Mouse (Mus musculus) embryonic facial prominence, embryonic 11.5 days (tissue): Measurements from ENCODE around the gene Dand5. TPM values are rescaled to one million over a fixed set of nuclear protein-coding genes. Genes with fewer than 3 reads are reported as not detected.

Source experiments
- ATAC-seq: fragments of 200-750 bp; cut with Nextera tagmentation; replicated peaks from 2 replicates; pipeline ENCODE4 v1.8.0; 2017; ENCODE audit warnings: low read depth; ENCODE audit not compliant: insufficient number of reproducible peaks, low FRiP score, low TSS enrichment
- DNase-seq: peaks from one replicate; pipeline ENCODE4 v3.0.0-alpha.2; 2015; ENCODE audit warnings: low spot score
- H3K27ac ChIP-seq: fragments of 300-500 bp; sonication (generic); replicated peaks from 2 replicates; pipeline ENCODE4 v1.5.1; 2014; ENCODE audit warnings: mild to moderate bottlenecking, low read depth, low read length, control low read depth
- H3K27me3 ChIP-seq: fragments of 300-500 bp; sonication (generic); 2 replicates; pipeline ENCODE4 v1.6.1; 2014; ENCODE audit warnings: mild to moderate bottlenecking, low read length, moderate library complexity, mixed read lengths; ENCODE audit not compliant: control insufficient read depth, insufficient read depth
- H3K36me3 ChIP-seq: fragments of 300-500 bp; sonication (generic); replicated peaks from 2 replicates; pipeline ENCODE4 v1.6.1; 2014; ENCODE audit warnings: low read depth, mild to moderate bottlenecking, low read length, moderate library complexity, mixed read lengths; ENCODE audit not compliant: control insufficient read depth, insufficient read depth
- H3K4me1 ChIP-seq: fragments of 300-500 bp; sonication (generic); 2 replicates; pipeline ENCODE4 v1.6.1; 2014; ENCODE audit warnings: low read length, mixed read lengths; ENCODE audit not compliant: control insufficient read depth, insufficient read depth
- H3K4me2 ChIP-seq: fragments of 300-500 bp; sonication (generic); 2 replicates; pipeline ENCODE4 v1.6.1; 2014; ENCODE audit warnings: low read depth, mild to moderate bottlenecking, control low read depth, low read length, moderate library complexity
- H3K4me3 ChIP-seq: fragments of 300-500 bp; sonication (generic); 2 replicates; pipeline ENCODE4 v1.5.1; 2014; ENCODE audit warnings: low read depth, low read length, control low read depth
- H3K9ac ChIP-seq: fragments of 300-500 bp; sonication (generic); replicated peaks from 2 replicates; pipeline ENCODE4 v1.6.1; 2014; ENCODE audit warnings: mild to moderate bottlenecking, control low read depth, low read length
- H3K9me3 ChIP-seq: fragments of 300-500 bp; sonication (generic); replicated peaks from 2 replicates; pipeline ENCODE4 v1.6.1; 2016; ENCODE audit warnings: mild to moderate bottlenecking, low read length, inconsistent platforms, mixed read lengths; ENCODE audit not compliant: control insufficient read depth
- WGBS: fragments of 180-500 bp; shearing (Covaris S2); extraction: QIAGEN DNeasy Blood & Tissue Kit; methylation state at CpG from one replicate; pipeline ENCODE4 v1.1.7; 2014; 5-methylcytosine and 5-hydroxymethylcytosine counted together
- polyA plus RNA-seq: library from polyadenylated mRNA; unstranded; fragments of >200 nt; fragmentation: Nextera tagmentation; extraction: Ambion mirVana; gene quantifications from 2 replicates; pipeline ENCODE4 v1.2.1, GENCODE M21; 2014

The Dand5 gene
- polyA plus RNA-seq, 1 experiment from 2014 or later: 3.6 TPM

DNA sequence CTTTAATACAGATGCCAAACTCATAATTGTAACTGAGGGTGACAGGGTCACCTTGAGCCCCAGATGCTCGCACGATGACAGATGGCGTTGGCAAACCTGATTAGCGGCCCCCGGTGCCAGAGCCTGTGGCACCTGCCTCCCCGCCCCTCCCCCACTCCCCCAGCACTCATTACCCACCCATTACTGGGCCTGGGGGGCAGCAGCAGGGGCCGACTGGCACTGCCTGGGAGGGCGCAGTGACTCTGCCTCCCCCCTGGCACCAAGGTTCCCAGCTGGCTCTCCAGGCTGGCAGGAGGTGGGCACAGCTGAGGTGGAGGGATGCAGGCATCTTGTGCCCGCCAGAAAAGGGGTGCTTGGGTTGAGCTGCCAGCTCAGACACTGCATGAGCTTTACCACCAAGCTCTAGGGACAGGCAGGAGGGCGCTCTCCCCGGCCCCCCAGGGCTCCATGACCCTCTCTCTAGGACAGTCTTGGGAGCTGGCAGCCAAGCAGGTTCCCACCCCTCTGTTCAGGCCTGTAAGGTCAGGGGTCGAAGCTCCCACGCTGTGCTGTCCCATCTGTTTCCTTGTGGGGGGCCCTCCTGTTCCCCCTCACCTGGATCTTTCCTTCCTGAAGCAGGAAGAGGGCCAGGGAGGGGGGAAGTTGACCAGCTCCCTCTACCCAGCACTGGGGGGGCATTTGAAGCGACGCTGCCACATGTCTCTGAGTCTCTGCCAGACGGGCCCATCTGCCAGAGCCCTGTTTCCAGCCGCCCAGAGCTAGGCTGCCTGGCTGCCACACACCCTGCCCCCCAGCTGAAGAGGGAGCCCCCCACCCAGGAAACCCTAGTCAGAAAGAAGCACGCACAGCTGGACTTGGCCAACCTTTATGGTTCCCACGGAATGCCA, 7.8 kb downstream of the Dand5 start:
- H3K36me3 ChIP-seq: no peaks in the 10 kb centered on the region
- H3K4me3 ChIP-seq: no peak overlapping the region
- 49% methylated on average over 19 of the region's 19 CpGs for WGBS
- no peak overlapping the region for H3K27ac ChIP-seq
- no peak for ATAC-seq
- H3K4me1 ChIP-seq: no peaks in the 10 kb centered on the region
- no peaks in the 10 kb centered on the region for H3K9me3 ChIP-seq
- no peak overlapping the region; the same call in 1 of the 2 replicates for H3K9ac ChIP-seq
- no peak for DNase-seq
- H3K27me3 ChIP-seq: peaks cover 25% of the 10 kb centered on the region
- no peak overlapping the region for H3K4me2 ChIP-seq

DNA sequence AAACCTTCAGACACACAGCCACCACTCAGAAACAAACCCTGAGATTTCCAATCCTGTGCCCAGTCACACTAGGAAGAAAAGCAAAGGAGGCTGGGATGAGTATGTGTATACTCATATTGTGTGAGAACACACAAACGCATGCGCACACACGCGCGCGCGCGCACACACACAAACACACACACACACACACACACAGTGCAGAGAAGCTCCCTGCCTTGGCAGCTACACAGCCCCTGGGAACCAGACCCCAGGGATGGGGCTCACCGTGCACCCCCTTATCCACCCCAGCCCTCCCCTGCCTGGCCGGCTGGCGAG, 8.4 kb downstream of the Dand5 start:
- Histone ChIP-seq H3K4me3 (no peak overlapping the region), H3K36me3 (no peaks in the 10 kb centered on the region), H3K27ac (no peak overlapping the region), H3K9me3 (no peaks in the 10 kb centered on the region), H3K4me2 (no peak overlapping the region), H3K27me3 (peaks cover 26% of the 10 kb centered on the region), H3K9ac (no peak overlapping the region; the same call in 1 of the 2 replicates), H3K4me1 (no peaks in the 10 kb centered on the region)
- WGBS: 90% methylated on average over 11 of the region's 11 CpGs
- no peak for ATAC-seq
- DNase-seq: no peak

DNA sequence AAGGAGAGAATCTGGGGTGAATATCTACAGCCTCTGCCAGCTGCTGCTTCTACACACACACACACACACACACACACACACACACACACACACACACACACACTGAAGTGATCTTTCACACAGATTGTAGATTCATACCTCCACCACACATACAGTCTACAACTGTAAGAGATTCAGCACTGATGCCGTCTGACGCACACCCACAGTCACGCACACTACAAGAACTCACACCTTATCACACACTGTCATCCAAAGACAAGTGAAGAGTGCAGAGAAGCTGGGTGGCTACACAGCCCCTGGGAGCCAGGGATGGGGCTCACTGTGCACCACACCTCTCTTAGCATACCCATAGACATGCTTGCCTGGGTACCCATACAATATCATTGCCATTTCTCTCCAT, 8.8 kb downstream of the Dand5 start:
- Histone ChIP-seq H3K27ac (no peak overlapping the region), H3K27me3 (peaks cover 28% of the 10 kb centered on the region), H3K4me3 (no peak overlapping the region), H3K9me3 (no peaks in the 10 kb centered on the region), H3K4me2 (no peak overlapping the region), H3K4me1 (no peaks in the 10 kb centered on the region), H3K36me3 (no peaks in the 10 kb centered on the region), H3K9ac (no peak overlapping the region)
- no peak for ATAC-seq
- WGBS: 93% methylated on average over 3 of the region's 3 CpGs
- no peak for DNase-seq

GRCm38 (mm10) chr8:84813059-84813458, 9.6 kb downstream of the Dand5 start:
- Histone ChIP-seq H3K27ac (no peak overlapping the region), H3K4me3 (no peak overlapping the region), H3K4me1 (no peaks in the 10 kb centered on the region), H3K36me3 (no peaks in the 10 kb centered on the region), H3K27me3 (peaks cover 34% of the 10 kb centered on the region), H3K9me3 (no peaks in the 10 kb centered on the region), H3K9ac (no peak overlapping the region), H3K4me2 (no peak overlapping the region)
- no peak for ATAC-seq
- WGBS: 2% methylated on average over 5 of the region's 5 CpGs
- DNase-seq: peak; percentile 88

GRCm38 (mm10) chr8:84811303-84811702, 11.3 kb downstream of the Dand5 start:
- Histone ChIP-seq H3K9me3 (no peaks in the 10 kb centered on the region), H3K27ac (no peak overlapping the region), H3K27me3 (peaks cover 34% of the 10 kb centered on the region), H3K4me2 (peak overlapping the region; percentile 68), H3K4me3 (peak overlapping the region; percentile 22; the same call in 1 of the 2 replicates), H3K4me1 (no peaks in the 10 kb centered on the region), H3K36me3 (no peaks in the 10 kb centered on the region), H3K9ac (peak overlapping the region; percentile 46; the same call in 1 of the 2 replicates)
- no peak for DNase-seq
- 18% methylated on average over 10 of the region's 10 CpGs for WGBS
- ATAC-seq: no peak

DNA sequence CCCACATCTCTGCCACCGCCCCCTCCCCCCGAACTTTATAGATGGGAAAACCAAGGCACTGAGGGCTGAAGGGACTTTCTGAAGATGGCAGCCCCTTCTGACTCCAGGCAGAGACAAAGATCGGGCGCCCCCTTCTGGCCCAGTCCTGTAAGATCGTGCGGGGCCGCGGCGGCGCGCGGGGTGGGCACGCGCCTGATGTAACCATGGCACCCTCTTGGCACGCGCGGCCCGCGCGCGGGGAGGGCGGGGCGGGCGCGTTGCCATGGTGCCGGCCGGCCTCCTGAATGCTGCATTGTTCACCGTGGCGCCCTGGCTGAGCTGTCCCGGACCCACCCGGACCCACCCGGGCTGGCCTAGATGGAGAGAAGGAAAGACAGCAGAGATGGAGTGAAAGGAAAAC, 11.7 kb downstream of the Dand5 start:
- no peaks in the 10 kb centered on the region for H3K36me3 ChIP-seq
- peaks cover 36% of the 10 kb centered on the region for H3K27me3 ChIP-seq
- H3K4me2 ChIP-seq: peak overlapping the region; percentile 68
- DNase-seq (peak; percentile 89), ATAC-seq (peak; percentile 74)
- WGBS: 0% methylated on average over 30 of the region's 32 CpGs
- H3K9ac ChIP-seq: peak overlapping the region; percentile 46
- peak overlapping the region; percentile 22 for H3K4me3 ChIP-seq
- no peaks in the 10 kb centered on the region for H3K9me3 ChIP-seq
- H3K4me1 ChIP-seq: no peaks in the 10 kb centered on the region
- H3K27ac ChIP-seq: no peak overlapping the region

DNA sequence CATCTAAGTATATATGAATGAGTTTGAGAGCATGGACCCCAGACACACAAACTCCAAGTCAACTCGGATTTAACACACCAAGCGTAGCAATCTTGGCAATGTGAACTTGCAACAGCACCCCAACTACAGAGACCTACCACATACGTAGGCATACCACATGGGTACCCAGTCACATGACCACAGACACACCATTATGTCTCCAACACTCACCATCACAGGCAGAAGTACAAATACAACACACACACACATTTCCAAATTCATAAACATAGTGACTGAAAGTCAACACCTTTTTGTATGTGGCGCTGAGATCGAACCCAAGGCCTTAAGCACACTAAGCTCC, 12.7 kb downstream of the Dand5 start:
- Histone ChIP-seq H3K9ac (no peak overlapping the region), H3K4me2 (no peak overlapping the region), H3K36me3 (no peaks in the 10 kb centered on the region), H3K27ac (no peak overlapping the region), H3K9me3 (no peaks in the 10 kb centered on the region), H3K4me1 (no peaks in the 10 kb centered on the region), H3K27me3 (peaks cover 40% of the 10 kb centered on the region), H3K4me3 (no peak overlapping the region)
- ATAC-seq: no peak
- 70% methylated on average over 5 of the region's 5 CpGs for WGBS
- DNase-seq: no peak

GRCm38 (mm10) chr8:84809109-84809940, 13.3 kb downstream of the Dand5 start:
- Histone ChIP-seq H3K27ac (no peak overlapping the region), H3K4me1 (no peaks in the 10 kb centered on the region), H3K9me3 (no peaks in the 10 kb centered on the region), H3K27me3 (peaks cover 36% of the 10 kb centered on the region), H3K9ac (no peak overlapping the region), H3K36me3 (no peaks in the 10 kb centered on the region), H3K4me2 (no peak overlapping the region), H3K4me3 (no peak overlapping the region)
- WGBS: 51% methylated on average over 12 of the region's 12 CpGs
- DNase-seq (no peak), ATAC-seq (no peak)
